Mouse (Mus musculus) neural tube, embryonic 11.5 days (tissue): ENCODE data around the gene Ncor1. TPM values are rescaled to one million over a fixed set of nuclear protein-coding genes. Genes with fewer than 3 reads are reported as not detected.
"Not testable (repeated sequence)": the region's sequence is repeated elsewhere in the genome, so short reads cannot be mapped to it uniquely, and the experiment has no call there.

Experiments
- ATAC-seq: fragments of 200-750 bp; cut with Nextera tagmentation; 2 replicates; pipeline ENCODE4 v1.8.0; 2017; ENCODE audit warnings: moderate number of reproducible peaks, mild to moderate bottlenecking, moderate TSS enrichment, moderate library complexity; ENCODE audit not compliant: insufficient read depth, low FRiP score, low TSS enrichment
- DNase-seq: peaks from one replicate; pipeline ENCODE4 v3.0.0-alpha.2; 2015; ENCODE audit warnings: low spot score
- H3K27ac ChIP-seq: fragments of 300-500 bp; sonication (generic); 2 replicates; pipeline ENCODE4 v1.5.1; 2014; ENCODE audit warnings: low read depth, mild to moderate bottlenecking, low read length
- H3K27me3 ChIP-seq: fragments of 300-500 bp; sonication (generic); 2 replicates; pipeline ENCODE4 v1.6.1; 2014; ENCODE audit warnings: mild to moderate bottlenecking, low read length, mixed read lengths; ENCODE audit not compliant: control insufficient read depth, insufficient read depth
- H3K36me3 ChIP-seq: fragments of 300-500 bp; sonication (generic); 2 replicates; pipeline ENCODE4 v1.6.1; 2014; ENCODE audit warnings: mild to moderate bottlenecking, low read length, moderate library complexity, mixed read lengths; ENCODE audit not compliant: control insufficient read depth, insufficient read depth
- H3K4me1 ChIP-seq: fragments of 300-500 bp; sonication (generic); 2 replicates; pipeline ENCODE4 v1.6.1; 2014; ENCODE audit warnings: low read length, mixed read lengths; ENCODE audit not compliant: control insufficient read depth, insufficient read depth
- H3K4me2 ChIP-seq: fragments of 300-500 bp; sonication (generic); 2 replicates; pipeline ENCODE4 v1.6.1; 2014; ENCODE audit warnings: low read depth, mild to moderate bottlenecking, moderate library complexity
- H3K4me3 ChIP-seq: fragments of 300-500 bp; sonication (generic); 2 replicates; pipeline ENCODE4 v1.5.1; 2014; ENCODE audit warnings: low read depth, low read length
- H3K9ac ChIP-seq: fragments of 300-500 bp; sonication (generic); 2 replicates; pipeline ENCODE4 v1.6.1; 2014; ENCODE audit warnings: mild to moderate bottlenecking, low read length
- H3K9me3 ChIP-seq: fragments of 300-500 bp; sonication (generic); 2 replicates; pipeline ENCODE4 v1.6.1; 2016; ENCODE audit warnings: low read length; ENCODE audit not compliant: control insufficient read depth
- WGBS: fragments of 180-500 bp; shearing (Covaris S2); extraction: QIAGEN DNeasy Blood & Tissue Kit; methylation state at CpG from one replicate; pipeline ENCODE4 v1.1.7; 2014; 5-methylcytosine and 5-hydroxymethylcytosine counted together
- polyA plus RNA-seq: library from polyadenylated mRNA; unstranded; fragments of >200 nt; fragmentation: Nextera tagmentation; extraction: Ambion mirVana; gene quantifications from 2 replicates; pipeline ENCODE4 v1.2.1, GENCODE M21; 2014

The Ncor1 gene
- polyA plus RNA-seq, 1 experiment from 2014 or later, result 176 TPM

GRCm38 (mm10) chr11:62314984-62315383 is 143.4 kb downstream of the Ncor1 start:
- Histone ChIP-seq H3K9me3 (no peaks in the 10 kb centered on the region), H3K27ac (no peak overlapping the region), H3K36me3 (peaks cover 7% of the 10 kb centered on the region), H3K4me3 (no peak overlapping the region), H3K4me1 (no peaks in the 10 kb centered on the region), H3K4me2 (no peak overlapping the region), H3K27me3 (no peaks in the 10 kb centered on the region), H3K9ac (no peak overlapping the region)
- ATAC-seq, result no peak
- DNase-seq, result no peak
- 96% methylated on average over 5 of the region's 5 CpGs for WGBS

GRCm38 (mm10) chr11:62309296-62309695 is 149.0 kb downstream of the Ncor1 start:
- ATAC-seq, result no peak
- Histone ChIP-seq H3K4me1 (no peaks in the 10 kb centered on the region), H3K9me3 (no peaks in the 10 kb centered on the region), H3K36me3 (peaks cover 6% of the 10 kb centered on the region), H3K9ac (no peak overlapping the region), H3K4me2 (no peak overlapping the region), H3K27ac (no peak overlapping the region), H3K27me3 (no peaks in the 10 kb centered on the region), H3K4me3 (no peak overlapping the region)
- DNase-seq, result no peak
- 94% methylated on average over 2 of the region's 2 CpGs for WGBS

GRCm38 (mm10) chr11:62305866-62306265 is 152.5 kb downstream of the Ncor1 start:
- Histone ChIP-seq H3K36me3 (peaks cover 4% of the 10 kb centered on the region; the same call in 1 of the 2 replicates), H3K27me3 (no peaks in the 10 kb centered on the region), H3K4me2 (no peak overlapping the region), H3K4me1 (peaks cover 5% of the 10 kb centered on the region; the same call in 1 of the 2 replicates), H3K9me3 (no peaks in the 10 kb centered on the region), H3K9ac (no peak overlapping the region), H3K4me3 (no peak overlapping the region), H3K27ac (no peak overlapping the region)
- 95% methylated on average over 2 of the region's 2 CpGs for WGBS
- no peak for DNase-seq
- no peak for ATAC-seq

- ATAC-seq, result no peak
- Histone ChIP-seq H3K9me3 (no peaks in the 10 kb centered on the region), H3K9ac (no peak overlapping the region), H3K4me2 (no peak overlapping the region), H3K36me3 (peaks cover 2% of the 10 kb centered on the region), H3K27me3 (no peaks in the 10 kb centered on the region), H3K4me1 (peaks cover 8% of the 10 kb centered on the region; the same call in 1 of the 2 replicates), H3K27ac (no peak overlapping the region), H3K4me3 (no peak overlapping the region)
- DNase-seq, result no peak
- WGBS, result 86% methylated on average over 6 of the region's 6 CpGs
These were observed 159.5 kb downstream of the Ncor1 start for GRCm38 (mm10) chr11:62298883-62299282.

- Histone ChIP-seq H3K9me3 (no peaks in the 10 kb centered on the region), H3K36me3 (peaks cover 4% of the 10 kb centered on the region), H3K4me3 (no peak overlapping the region), H3K4me1 (0 out of 2 replicates have a peak, but pooled peaks cover 4% of the 10 kb centered on the region), H3K9ac (no peak overlapping the region), H3K27ac (no peak overlapping the region), H3K4me2 (no peak overlapping the region), H3K27me3 (no peaks in the 10 kb centered on the region)
- ATAC-seq, result no peak
- 94% methylated on average over 2 of the region's 2 CpGs for WGBS
- DNase-seq, result no peak
These were observed 164.2 kb downstream of the Ncor1 start for GRCm38 (mm10) chr11:62294121-62294520.

- Histone ChIP-seq H3K4me3 (no peak overlapping the region), H3K27ac (no peak overlapping the region), H3K4me2 (no peak overlapping the region), H3K36me3 (peaks cover 6% of the 10 kb centered on the region; the same call in 1 of the 2 replicates), H3K9me3 (no peaks in the 10 kb centered on the region), H3K9ac (no peak overlapping the region), H3K27me3 (no peaks in the 10 kb centered on the region), H3K4me1 (no peaks in the 10 kb centered on the region)
- ATAC-seq (no peak), DNase-seq (no peak)
- WGBS, result 80% methylated on average over 1 of the region's 1 CpGs
These were observed 170.6 kb downstream of the Ncor1 start for GRCm38 (mm10) chr11:62287700-62288099.

- no peak overlapping the region for H3K4me2 ChIP-seq
- H3K4me1 ChIP-seq, result no peaks in the 10 kb centered on the region
- 87% methylated on average over 8 of the region's 8 CpGs for WGBS
- H3K9ac ChIP-seq, result no peak overlapping the region
- no peaks in the 10 kb centered on the region for H3K27me3 ChIP-seq
- H3K9me3 ChIP-seq, result no peaks in the 10 kb centered on the region
- DNase-seq (no peak), ATAC-seq (no peak)
- H3K27ac ChIP-seq, result no peak overlapping the region
- H3K36me3 ChIP-seq, result peaks cover 6% of the 10 kb centered on the region; the same call in 1 of the 2 replicates
- H3K4me3 ChIP-seq, result no peak overlapping the region
These were observed 173.3 kb downstream of the Ncor1 start for GRCm38 (mm10) chr11:62285020-62285419.

- not testable (repeated sequence) for H3K9ac ChIP-seq, H3K4me2 ChIP-seq, H3K27ac ChIP-seq, H3K9me3 ChIP-seq, H3K27me3 ChIP-seq, H3K4me1 ChIP-seq, H3K4me3 ChIP-seq, H3K36me3 ChIP-seq, ATAC-seq, DNase-seq
- 85% methylated on average over 3 of the region's 3 CpGs for WGBS
These were observed 174.3 kb downstream of the Ncor1 start for GRCm38 (mm10) chr11:62284020-62284419.

- peak; percentile 62 for ATAC-seq
- H3K4me3 ChIP-seq, result peak overlapping the region; percentile 92
- WGBS, result under 1% methylated on average over 52 of the region's 57 CpGs
- H3K27me3 ChIP-seq, result no peaks in the 10 kb centered on the region
- peak overlapping the region; percentile 77 for H3K4me2 ChIP-seq
- no peaks in the 10 kb centered on the region for H3K9me3 ChIP-seq
- peak overlapping the region; percentile 89 for H3K9ac ChIP-seq
- no peaks in the 10 kb centered on the region for H3K36me3 ChIP-seq
- H3K4me1 ChIP-seq, result no peaks in the 10 kb centered on the region
- peak overlapping the region; percentile 75 for H3K27ac ChIP-seq
- DNase-seq, result peak; percentile 64
These were observed 176.7 kb downstream of the Ncor1 start for GRCm38 (mm10) chr11:62281601-62281997.
